Mouse (Mus musculus): ENCODE data around the gene Supt3. TPM values are rescaled to one million over a fixed set of nuclear protein-coding genes. Genes with fewer than 3 reads are reported as not detected.

Gene Supt3
- total RNA-seq, 2 experiments from 2014 or later = 9.3 to 12.7 TPM

DNA sequence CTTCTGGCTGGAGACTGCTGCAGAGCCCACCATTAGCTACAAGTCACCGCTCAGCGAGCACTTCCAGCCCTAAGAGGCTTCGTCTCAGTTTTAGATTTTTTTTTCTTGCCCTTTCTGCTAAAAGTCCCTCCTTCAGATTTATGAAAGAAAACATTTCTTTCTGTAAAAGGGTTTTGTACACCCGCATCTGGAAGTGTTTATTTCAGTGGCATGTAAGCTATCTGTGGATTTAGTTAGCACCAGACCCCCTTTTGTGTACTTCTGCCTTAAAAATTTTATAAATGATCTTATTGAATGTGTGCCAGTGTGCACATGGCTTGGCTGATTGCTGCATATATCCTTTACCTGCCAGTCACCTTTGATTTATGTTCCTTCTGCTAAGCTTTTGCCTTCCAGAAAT is 277.6 kb downstream of the Supt3 start:
- no peak for DNase-seq

DNA sequence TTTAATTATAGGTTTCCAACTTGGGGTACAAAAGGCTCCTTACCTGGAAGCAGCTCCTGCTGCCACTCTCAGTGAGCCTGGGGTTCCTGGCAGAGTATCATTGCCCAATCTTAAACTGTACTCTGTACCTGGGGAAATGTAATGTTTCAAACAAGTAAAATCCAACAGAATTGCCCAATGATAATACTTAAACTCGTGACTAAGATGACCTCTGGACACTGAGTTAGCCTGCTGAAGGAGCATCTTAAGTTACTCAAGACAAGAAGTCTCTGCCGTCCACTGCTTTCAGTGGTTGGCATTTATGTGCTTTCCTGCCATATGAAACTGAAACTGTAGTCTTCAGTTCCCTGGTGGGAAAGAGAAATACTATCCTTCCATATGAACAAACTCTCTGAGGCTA is 279.9 kb downstream of the Supt3 start:
- DNase-seq = no peak

DNA sequence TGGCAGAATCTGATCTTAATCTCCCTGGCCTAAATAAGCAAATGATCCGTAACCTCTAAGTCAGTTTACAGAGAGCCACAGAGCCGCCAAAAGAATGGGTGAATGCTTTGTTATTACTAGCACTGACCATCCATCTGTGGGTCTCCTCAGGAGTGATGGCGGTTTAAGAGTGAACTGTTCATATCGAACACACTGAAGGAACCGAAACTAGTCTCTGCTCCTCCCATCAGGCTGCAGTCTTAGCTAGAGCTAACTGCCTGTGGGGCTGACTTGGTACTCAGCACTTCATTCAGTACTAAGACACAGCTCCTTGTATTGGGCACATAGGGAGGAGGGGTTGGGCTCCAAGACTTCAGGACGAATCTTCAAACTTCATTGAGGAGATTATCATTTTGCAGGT is 280.8 kb downstream of the Supt3 start:
- no peak for DNase-seq

DNA sequence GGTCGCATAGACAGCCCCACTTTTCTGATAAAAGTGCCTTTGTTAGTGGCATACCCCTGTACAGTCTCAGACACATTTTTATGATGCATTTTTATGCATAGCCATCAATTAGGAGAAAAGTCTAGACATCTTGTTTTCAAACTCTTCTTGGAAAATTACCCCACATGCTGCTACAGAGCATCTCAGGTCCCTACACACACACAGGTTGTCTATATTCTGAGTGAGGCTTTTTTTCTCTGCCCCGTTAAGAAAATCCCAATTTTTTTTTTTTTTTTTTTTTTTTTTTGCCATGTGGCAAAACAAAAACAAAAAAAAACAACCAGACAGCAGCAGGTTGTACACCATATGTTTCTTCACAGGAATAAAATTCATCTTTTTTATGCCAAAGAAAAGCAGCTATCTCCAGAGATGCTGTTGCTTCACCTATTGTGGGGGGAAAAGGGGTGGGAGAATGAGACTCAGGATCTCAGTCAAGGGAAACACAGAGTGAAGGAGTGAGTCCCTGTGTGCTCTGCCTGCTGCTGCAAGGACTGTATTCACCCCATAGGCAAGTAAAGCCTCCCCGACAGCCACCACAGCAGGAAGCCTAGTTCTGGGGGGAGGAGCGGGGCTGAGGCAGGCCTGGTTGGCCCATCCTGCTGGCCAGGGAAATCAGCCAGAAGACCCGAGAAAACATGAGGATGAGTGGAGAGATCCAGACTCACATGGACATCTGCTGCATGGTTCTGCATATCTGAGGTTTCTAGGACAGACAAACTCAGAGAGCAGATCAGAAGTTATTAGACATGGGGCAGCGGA is 281.8 kb downstream of the Supt3 start:
- no peak for DNase-seq

DNA sequence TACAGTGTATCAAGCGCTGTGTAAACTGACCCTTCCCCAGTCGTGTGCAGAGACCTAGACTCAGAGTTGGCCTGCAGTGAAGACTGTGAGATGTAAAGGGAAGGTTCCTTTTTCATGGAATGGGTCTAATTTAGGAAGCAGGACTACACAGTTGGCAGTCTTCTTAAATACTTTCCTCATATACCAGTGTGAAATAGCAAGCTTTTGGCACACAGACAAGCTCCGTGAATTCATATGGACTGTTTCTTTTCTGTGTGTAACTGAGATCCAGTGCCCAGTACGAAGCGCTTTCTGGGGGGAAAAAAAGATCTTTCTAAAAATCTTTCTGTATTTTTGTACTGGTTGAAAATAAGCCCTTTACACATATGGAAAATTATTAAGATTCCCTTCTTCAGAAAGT is 286.8 kb downstream of the Supt3 start:
- DNase-seq = no peak

DNA sequence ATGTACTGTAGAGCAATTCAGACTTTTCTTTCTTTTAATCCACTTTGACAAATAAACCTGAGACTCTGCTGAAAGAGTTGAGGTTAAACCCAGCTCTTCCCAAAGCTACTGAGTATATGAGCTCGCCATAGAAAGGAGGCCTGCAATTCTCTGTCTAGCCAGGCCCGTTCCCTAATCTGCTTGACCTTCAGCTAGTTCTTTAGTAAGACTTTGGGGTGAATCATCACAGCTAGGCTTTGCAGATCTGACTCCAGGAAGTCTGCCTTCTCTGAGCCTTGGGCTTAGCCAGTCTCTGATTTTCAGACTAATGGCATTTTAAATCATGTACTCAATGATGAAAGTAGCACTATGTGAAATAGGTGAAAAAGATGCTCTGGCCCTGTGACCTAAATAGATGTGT is 288.5 kb downstream of the Supt3 start:
- DNase-seq = no peak

DNA sequence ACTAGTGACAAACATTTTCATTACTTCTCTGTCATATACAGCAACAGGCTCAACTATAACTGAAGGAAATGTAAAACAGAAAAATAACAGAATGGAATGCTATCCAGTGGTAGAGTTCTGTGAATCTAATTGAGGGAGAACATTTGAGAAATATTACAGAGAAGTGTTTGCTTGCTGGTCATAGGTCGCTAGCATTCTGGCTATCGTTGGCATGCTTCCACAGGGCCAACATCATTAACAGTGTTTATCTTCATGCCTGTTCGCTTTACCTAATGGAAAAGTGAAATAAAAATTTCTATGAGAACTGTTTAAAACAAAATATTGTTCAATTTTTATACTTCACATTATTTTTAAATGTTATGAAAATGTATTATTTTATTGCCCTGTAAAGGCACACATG is 290.5 kb downstream of the Supt3 start:
- no peak for DNase-seq

DNA sequence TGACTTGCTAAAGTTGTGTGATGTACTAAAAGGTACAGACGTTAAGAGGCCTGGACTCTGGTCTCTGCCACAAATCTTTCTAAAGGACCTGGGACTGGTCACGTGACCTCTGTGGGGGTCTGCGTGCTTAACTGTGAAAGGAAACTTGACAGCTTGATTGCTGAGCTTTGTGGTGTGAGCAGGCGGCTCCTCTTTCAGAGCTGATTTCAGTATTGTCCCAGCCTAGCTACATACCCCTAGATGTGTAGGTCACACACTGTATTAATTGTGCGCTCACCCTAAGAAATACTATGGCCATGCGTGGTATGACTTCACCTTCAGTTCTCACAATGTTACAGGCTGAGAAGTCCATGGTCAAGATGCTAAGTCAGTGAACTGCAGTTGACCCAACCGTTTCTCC is 291.4 kb downstream of the Supt3 start:
- DNase-seq = no peak

DNA sequence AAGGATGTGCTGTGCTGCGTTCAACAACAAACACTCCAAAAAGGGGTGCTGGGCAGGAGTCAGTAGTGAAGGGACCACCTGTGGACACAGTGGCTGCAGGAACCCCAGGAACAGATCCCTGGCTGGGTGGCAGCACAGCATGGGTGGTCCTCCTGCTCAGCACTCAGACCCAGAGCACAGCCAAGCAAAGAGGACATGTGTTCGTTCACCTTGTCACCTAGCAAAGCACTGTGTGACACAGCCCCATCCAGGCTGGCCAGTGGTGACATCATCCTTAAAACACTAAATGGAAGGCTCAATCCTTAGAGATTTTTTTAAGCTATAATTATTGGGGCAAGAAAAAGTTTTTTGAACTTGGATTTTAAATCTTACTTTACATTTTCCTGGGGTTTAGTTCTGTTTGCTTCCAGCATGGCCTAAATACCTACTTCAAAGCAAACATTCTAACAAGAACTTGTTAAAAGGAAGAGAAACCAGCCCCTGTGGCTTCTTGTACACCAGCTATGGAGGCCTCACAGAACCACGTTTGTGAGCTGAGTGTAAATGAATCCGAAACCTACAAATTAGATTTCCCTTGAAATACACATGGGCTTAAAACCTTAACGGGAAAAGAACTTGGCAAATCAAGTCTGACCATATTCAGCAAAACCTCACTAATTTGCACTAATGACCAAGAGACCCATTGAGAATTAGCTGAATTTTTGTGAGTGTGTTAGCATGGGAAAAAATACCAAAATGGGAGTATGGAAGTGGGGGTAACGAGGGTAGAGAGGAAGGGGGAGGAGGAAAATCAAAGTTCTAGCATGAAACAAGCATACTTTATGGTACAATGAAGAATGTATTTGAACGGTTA is 295.8 kb downstream of the Supt3 start:
- DNase-seq = no peak

DNA sequence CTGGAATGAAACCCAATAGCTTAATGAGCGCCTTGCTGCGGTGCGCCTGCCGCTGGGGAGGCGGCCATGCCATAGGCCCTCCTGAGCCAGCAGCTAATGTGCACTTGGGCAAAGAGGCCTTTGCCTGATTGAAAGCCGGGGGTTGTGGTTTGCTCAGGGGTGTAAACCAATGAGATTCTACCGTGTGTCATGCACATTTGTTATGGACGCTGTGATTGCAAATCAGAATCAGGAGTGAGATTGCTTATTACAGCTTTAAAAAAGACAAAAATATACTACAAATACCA is 296.3 kb downstream of the Supt3 start:
- no peak for DNase-seq

DNA sequence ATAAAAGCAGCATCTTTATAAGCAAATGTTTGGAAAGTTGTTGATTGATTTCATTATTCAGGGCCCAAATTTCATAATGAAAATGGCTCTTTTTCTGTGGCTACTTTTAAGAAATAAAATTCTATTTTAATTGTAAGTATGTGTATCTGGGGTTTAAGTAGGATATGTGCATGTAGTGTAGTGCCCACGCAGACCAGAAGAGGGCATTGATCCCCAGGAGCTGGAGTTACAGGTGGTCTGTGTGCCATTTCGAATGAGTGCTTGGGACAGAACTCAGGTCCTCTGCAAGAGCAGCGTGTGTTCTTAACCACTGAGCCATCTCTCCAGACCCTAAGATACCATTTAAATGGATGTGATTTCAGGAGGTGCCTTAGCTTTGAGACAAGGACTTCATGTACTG is 296.8 kb downstream of the Supt3 start:
- DNase-seq = no peak

DNA sequence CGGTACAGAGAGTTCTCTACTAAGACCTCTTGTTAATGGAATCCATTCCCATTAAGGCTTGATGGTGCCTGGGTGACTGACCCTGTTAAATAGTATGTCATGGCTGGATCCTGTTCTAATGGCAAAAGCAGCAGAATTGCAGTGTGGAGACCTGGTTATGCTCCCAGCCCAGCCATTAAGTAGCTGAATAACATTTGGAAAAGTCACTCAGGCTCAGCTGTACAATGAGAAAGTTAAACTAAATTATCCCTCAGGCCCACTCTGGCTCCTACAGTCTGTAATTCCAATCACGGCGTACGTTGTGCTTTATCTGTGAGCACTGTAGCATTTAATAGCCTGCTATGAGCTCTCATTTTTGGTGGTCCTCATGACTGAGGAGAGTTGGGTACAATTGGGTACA is 300.0 kb downstream of the Supt3 start:
- no peak for DNase-seq

DNA sequence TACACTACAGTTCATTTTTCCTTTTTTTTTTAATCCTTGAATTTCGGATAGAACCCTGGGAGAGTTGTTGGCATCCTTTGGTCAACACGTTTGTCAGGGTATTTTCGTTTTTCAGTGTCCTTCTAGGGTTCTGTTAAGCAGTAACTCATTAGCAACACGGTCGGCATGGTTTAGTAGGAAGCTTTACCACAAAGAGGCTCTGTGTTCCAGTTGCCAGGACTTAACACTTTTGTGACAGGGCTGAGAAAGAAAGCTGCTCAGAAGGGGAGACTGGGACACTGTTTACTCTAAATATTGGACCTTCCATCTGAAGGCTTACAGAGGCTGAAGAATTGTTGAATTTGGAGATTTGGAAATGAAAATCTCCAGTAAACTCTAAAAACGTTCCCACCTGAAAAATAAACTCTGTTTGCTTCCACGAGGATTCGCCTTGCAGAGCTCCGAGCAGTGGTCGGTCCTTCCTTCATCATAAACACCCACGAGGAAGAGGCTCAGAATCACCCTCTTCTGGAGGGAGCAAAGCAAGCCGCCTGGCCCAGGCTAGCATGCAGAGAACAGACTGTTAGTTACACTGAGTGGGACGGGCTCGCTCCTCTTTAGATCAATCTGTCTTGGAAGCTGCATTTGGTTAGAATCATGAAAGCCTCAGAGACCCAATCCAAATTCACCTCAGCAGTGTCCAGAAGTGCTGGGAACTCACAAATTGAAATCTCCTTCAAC is 301.1 kb downstream of the Supt3 start:
- no peak for DNase-seq

DNA sequence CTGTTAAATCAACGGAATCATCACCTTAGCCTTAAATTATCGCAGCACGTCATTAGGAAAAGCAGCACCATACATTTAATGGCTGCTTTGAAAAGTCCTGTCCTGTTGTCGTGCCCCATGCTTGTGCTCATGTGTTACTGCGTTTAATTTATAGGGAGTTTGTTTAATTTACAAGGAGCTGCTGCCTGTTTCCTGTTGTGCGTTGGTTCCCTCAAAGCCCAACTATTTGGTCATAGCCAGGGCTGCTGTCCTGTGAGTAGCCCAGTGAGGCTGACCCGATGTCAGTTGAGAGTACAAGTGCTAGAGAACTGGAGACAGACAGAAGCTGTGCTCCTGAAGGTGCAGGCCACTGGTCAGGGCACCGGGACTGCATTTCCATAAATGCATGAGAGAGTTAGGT is 304.6 kb downstream of the Supt3 start:
- DNase-seq = no peak

DNA sequence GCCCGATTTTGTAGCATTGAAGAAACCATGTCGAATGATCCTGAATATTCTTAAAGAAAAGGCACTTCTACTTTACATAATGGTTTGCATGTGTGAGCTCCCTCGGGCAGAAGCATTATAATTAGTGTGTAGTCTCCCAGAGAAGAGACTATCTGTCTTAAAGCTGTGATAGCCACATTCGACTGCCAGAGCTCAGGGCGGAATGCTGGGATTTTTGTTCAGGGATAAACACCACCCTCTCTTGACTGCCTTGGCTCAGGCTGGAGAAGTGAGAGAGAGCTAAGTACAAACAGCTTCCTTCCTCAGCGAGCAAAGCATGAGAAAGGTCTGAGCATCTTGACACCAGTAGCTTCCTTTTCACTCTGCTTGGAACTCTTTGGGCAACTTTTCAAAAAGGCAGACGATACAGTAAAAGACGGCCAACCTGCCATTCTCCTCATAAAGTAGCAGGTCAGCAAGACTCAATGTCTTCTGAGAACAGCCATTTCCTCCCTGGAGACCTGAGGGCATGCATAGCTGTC is 305.1 kb downstream of the Supt3 start:
- no peak for DNase-seq

DNA sequence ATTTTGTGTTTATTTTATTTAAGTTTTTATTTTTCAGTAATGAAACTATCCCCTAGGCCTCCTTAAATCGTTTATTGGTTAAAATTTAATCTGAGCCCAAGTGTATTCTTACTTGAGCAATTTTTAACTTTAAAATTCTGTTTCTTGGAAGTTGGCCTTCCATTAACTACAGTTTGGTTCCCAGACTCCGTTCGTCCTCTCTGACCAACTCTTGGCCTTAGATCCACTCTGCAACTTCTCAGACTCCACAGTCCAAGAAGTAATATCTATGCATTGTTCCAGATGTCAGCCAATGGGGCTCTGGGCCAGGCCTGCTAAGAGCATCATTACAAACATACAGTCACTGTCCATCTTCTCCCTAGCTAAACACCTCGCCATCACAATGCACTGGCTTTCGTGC is 309.4 kb downstream of the Supt3 start:
- no peak for DNase-seq

DNA sequence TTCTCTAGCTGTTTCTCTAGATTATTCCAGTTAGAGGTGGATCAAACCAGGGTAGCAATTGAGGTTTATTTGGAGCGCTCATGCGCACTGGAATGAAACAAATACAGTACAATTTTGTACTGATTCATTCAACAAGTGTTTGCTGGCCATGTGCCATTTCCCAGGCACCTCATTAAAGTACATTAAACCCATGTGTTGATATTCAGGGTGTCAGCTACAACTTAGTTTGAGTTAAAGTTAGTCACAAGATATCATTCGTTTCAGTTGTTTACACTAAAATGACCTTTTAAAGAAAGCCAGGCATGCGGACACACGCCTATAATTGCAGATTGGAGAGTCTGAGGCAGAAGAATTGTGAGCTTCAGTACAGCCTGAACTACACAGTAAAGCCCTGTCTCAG is 310.1 kb downstream of the Supt3 start:
- no peak for DNase-seq

DNA sequence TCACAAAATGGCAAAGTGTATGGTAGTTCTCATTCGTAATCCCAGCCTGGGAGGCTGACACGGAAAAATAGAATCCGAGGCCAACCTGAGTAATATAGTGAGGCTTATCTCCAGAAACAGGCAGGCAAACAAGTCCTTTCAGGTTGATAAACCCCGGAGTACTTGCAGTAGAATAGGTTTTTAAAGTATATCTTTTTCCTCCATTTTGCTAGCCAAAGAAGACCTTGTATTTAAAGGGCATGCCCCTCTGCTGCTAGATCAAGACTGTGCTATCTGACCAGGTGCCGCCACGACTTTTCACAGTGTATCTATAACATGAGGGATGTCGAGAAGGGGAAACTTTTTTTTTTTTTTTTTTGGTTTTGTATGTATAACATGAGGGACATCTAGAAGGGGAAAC is 324.1 kb downstream of the Supt3 start:
- DNase-seq = no peak

DNA sequence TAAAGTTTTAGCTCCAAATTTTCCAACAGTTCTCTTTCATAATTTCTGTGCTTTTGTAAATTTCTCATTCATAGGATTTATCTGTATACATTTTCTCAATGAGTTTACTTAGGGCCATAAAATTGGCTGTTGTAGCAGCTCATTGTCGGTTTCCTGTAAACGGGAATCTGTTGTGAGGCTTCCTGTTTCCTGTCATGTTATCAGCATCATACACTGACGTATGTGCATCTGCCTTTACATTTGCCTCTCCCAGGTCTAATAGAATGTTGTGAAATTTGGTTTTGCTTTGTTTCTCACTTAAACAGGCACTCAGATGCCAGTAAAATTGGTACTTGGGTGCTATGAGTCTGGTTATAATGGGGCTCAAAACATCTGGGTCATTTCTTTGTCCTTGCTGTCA is 338.4 kb downstream of the Supt3 start:
- no peak for DNase-seq

DNA sequence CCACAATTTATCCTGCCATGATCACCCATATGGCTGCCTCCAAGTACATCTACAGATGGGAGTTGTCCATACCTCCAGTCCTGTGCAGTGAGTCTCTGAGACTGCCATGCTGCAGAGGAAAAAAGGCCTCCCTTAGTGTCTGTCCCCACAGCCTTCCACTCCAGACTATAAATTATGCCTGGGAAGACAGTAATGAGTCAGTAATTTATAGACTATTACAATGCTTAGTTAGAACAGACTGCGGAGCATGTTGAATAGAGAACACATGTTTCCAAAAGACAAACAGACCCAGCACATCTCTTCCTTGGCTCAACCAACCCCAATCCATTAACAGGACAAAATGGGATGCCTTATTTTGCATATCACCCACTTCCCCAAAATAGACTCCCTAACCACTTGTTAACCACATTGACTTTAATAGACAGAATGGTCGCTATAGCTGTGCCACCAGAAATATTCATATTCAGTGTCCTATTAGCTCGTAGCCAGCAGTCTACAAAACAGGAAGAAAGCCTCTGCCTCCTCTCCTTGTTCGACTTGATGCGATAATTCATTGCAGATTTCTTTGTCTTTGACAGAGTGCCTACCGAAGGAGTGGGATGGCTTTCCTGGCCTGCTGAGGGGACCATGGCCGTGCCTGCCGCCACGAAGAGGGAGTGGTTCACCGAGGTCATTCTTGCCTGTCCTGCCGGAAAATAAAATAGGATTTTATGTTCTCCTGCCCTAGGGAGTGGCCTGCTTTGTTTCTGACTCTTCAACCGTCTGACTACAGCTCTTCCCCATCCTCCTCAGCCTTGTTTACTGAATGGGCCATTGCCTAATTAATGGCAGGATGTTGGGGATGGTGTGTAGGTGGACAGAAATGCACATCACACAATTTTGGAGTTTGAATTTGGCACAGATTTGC is 341.9 kb downstream of the Supt3 start:
- DNase-seq = no peak

DNA sequence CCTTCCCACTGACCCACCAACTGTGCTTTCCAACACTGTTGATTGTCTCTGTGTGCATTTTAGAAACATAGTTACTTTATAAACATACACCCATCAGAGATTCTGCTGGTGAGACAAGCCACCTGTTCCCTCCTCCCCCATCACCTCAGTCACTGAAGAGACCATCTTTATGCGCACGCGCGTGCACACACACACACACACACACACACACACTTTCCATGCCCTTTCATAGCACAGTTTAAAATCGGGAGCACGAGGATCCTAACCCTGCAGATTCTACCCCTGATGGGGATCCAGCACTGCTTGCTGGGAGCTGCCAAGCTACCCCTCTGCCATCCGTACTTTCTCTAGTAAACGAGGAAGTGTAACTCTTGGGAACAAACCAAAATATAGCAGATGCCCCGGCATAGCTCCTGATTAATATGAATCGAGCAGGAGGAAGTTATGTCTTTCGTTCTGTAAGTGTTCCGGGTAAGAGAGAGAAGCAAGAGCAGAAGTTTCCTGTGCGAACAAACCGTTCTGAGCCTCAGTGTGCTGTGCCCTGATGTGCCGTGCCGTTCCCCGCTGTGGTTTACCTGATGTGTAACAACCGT is 342.8 kb downstream of the Supt3 start:
- no peak for DNase-seq

DNA sequence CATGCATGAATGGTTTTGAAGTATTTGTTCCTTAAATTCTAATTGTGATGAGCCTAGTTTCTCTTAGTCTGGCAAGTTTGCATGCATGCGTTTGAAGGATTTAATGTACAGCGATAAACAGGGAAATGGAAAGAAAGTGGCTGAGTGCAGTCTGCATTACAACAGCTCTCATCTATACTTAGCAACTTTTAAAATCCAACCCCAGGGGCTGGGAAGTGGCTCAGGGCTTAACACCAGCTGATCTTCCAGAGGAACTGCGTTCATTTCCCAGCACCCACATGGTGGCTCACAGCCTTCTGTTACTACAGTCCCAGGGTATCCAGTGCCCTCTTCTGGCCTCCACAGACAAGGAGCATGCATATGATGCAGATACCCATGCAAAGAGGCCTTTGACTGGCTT is 346.9 kb downstream of the Supt3 start:
- no peak for DNase-seq
